Mouse (Mus musculus) left cerebral cortex, postnatal 10 days (tissue): ENCODE measurements around the gene Mcu. TPM values are rescaled to one million over a fixed set of nuclear protein-coding genes. Genes with fewer than 3 reads are reported as not detected.
A peak's percentile ranks its signal among the peaks of the same experiment; 100 is the strongest.

ENCODE experiments used
- DNase-seq, 2 experiments: peaks; one replicate each; pipeline ENCODE4 v3.0.0; 2021 to 2022; ENCODE audit warnings: low spot score in 2 of 2, mixed read lengths in 1 of 2; ENCODE audit errors: extremely low spot score in 1 of 2
- intact Hi-C: fragments of 180-260 bp; cut with DNase I; formaldehyde crosslinking; loops from one replicate; pipeline ENCODE4 v1.15.1; 2025
- total RNA-seq, 2 experiments: library from RNA; stranded (reverse); gene quantifications; 2 replicates each; pipeline ENCODE4 v1.2.3; 2021

Gene Mcu
- total RNA-seq, 2 experiments from 2014 or later = 65.9 to 67.9 TPM

DNA sequence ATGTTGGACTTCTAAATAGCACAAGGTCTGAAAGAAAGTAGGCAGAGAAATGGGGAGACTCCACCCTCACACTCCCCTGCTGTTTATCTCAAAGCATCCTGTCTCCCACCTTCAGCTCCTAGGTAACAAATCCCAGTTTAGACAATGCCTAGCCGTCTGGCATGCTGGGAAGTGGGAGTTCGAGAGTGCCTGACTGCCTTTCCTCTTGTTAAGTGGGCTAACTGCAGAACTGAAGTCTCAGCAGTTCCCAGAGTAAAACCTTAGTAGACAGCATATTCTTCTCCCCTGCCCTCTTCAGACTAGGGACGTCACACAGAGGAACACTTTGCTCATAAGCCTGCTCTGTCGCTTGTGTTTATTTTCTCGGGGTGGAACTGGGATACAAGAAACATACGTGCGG is 69.1 kb downstream of the Mcu start:
- intact Hi-C loops = no loop called here
- DNase-seq = no peak

DNA sequence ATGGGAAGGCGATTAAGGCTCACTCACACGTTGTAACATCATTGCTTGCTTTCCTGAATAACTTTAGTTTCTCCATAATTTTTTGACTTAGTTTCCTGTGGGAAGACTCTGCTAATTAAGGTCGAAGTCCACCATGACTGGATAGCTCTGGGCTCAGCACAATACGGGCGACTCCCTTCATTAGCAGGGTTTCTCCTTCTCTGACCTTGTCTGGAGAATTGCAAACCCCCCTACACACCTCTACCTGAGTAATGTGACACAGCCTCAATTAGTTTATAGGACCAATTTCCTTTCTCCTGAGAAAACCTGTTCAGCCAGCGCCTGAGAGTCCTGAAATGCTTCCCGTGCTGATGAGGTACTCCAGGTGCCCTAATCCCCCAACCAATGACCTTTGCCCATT is 71.3 kb downstream of the Mcu start:
- intact Hi-C loops = no loop called here
- DNase-seq = no peak

DNA sequence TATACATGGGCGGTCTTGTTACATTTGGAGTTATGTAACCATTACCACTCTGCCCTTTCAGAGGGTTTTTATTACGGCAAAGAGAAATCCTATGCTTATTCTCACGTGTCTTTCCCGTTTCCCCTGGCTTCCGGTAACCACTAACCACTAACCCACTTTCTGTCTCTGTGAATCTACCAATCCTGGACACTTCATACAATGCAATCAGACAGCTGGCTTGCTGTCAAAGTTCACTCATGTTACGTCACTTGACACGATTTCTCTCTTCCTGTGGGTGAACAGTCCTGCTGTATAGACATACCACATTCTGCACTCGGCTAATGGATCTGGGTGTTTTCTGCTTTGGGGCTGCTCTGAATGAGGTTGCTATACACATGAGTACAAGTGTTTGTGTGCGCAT is 73.1 kb downstream of the Mcu start:
- intact Hi-C loops = no loop called here
- no peak for DNase-seq

DNA sequence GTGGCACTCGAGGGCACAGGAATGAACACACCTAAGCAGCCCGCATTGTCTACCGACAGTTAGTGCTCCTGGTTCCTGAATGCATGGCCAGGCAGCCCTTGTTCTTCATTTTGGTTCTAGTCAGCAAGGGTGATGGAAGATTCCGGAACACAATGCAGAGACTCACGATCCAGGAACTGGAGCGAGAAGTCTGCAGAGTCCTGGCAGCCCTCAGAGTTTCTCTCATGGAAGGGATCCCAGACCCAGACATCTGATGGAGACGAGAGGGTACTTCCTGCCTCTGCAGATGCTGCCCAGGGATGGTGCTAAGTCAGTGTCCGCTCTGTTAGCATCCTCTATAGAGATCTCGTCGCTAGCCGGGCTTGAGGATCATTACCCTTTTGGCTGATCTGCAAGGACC is 75.0 kb downstream of the Mcu start:
- intact Hi-C loops = no loop called here
- no peak for DNase-seq

DNA sequence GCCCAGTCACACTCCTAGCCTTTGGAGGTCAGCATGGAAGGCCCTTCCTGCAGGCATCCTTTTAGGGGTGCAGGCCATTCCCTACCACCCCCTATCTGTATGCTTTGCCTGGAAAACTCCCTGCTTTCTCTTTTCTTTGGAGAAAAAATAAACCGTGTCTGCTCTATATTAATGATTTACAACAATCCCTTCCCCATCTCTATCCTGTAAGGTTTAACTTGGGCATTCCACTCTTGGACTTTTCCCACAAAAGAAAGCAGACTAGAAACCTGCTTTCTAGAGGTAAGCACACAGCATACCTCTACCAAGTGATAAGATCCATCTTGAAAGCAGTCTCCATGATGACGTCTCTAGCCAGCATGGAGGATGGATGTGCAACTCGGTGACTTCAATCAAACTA is 75.9 kb downstream of the Mcu start:
- intact Hi-C loops = no loop called here

DNA sequence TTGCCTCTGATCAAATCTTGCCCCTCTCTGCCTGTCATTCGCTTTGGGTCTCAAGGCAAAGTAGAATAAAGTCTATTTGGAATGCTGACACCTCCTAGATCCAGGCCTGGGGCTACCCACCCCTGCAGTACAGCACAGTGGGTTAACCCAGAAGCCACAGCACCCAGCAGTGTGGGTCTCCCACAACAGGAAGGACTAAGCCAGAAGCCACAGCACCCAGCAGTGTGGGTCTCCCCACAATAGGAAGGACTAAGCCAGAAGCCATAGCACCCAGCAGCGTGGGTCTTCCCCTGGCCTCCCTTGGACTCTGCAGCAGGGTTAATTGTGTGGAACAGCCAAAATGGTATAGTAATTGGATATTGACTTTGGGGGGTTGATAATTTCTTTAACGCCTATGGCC is 76.4 kb downstream of the Mcu start:
- no peak for DNase-seq
- intact Hi-C loops = no loop called here

More for the DNA sequence above, 75.9 kb downstream of the Mcu start:
- no peak for DNase-seq

DNA sequence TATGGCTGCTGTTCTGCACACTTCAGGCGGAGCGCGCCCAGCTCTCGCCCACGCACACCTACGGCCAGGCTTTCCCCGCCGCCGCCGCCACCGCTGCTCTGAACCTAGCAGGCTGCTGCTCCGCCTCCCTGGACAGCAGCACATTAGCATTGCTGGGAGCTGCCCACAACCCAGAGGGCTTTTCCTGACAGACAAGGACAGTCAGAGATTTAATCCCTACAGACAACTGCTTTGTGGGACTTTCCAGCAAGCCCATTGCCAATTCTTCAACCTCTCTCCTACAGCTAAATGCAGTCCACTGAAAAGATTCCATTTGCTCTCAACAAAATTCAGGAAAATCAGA is 77.0 kb downstream of the Mcu start:
- intact Hi-C loops = no loop called here
- peak; percentile 31 to 81 for DNase-seq

DNA sequence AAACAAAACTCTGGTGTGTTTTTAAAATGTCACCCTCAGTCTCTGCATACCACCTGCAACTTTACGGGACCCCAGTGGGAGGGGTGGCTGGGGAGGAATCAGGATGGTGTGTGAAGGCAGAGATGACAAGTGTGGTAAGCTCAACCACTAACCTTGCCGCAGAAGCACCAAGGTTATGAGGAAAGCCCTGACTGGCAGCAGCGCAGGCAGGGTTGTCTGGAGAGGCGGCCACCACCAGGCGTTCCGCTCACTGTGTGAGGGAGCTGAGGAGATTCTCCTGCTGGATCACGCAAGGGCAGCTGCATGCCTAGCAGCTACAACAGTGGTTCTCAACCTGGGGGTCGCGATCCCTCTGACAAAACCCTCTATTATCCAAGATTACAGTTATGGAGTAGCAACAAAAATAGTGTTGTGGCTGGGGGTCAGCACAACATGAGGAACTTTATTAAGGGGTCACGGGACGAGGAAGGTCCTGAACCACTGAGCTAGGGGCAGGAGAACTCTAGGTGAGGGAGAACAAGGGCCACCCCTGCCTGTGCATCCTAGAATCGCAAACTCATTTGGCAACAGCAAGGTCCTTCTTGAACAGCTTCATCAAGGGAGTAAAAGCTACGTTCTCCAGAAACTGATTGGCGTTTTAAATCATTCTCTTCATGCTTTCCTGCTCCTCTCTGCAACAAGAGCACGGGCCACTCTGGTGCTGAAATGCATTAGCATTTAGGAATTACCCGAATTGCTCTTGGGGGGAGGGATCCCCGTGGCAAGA is 77.5 kb downstream of the Mcu start:
- intact Hi-C loops = no loop called here
- no peak for DNase-seq

DNA sequence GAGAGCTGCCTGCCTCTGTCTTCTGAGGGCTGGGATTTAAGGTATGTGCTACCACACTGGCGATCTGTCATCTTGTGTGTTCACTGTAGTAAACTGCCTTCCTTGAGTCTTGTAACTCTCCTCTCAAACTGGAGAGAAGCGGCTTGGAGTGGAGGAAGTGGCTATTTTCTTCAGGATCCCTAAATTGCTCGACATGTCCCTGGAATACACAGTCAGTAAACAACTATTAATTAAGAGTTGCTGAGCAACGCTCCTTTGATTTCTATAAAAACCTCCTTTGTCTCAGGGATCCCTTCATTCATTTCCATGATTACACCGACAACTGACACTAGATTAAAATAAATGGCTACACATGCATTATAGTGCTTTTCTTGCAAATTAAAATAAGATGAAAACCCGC is 78.4 kb downstream of the Mcu start:
- DNase-seq = peak in 1 of 2 experiments; percentile 15
- intact Hi-C loops = no loop called here

DNA sequence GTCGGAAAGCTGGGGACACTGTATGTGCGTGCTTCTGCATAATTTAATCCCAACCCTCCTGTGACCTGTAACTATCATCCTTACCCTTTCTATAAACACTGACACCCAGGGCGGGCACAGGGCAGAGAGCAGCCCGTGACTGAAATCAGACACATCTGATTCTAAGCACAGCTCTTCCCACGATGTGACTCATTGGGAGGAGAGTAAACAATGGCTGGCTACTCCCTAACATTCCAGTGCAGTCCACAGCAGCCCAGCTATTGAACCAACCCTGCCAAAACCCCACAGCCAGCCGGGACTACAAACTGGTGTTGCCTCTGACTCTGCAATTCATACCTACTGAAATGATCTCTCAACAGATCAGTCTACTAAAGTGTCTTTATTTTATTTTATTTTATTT is 78.9 kb downstream of the Mcu start:
- intact Hi-C loops = no loop called here

DNA sequence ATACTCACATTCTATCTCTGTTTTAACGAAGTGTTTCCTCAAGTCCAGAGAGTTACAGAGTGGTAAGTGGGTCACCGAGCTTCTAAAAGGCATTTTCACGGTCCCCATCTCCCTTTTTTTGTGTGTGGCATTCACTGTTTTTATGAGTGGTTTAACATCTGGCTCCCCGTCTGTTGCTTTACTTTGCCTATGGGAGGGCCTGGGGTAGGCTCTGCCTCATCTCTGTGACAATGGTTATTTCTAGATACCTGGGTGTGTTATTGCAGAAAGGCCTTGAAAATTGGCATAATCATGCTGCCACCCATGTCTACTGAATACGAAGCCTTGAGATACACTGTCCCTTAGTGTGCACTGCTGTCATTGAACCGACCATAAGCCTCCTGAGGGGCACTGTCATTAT is 84.2 kb downstream of the Mcu start:
- intact Hi-C loops = no loop called here
- DNase-seq = no peak

More for the DNA sequence above, 78.9 kb downstream of the Mcu start:
- no peak for DNase-seq

DNA sequence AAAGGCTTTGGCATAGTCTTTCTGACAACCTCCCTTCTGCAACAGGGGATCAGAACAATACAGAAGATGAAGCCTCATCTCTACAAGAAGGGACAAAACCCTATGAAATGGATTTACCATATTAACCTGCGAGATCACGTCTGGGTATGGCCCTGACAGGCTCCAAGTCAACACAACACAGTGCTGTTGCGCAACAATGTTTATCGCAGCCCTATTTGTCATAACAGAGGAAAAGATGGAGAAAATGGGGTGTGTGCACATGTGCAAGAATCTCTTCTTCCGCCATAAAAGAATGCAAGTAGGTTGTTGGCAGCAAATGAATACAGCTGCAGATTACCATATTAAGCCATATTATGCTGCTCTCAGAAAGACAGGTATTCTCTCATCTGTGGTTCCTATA is 88.7 kb downstream of the Mcu start:
- no peak for DNase-seq

DNA sequence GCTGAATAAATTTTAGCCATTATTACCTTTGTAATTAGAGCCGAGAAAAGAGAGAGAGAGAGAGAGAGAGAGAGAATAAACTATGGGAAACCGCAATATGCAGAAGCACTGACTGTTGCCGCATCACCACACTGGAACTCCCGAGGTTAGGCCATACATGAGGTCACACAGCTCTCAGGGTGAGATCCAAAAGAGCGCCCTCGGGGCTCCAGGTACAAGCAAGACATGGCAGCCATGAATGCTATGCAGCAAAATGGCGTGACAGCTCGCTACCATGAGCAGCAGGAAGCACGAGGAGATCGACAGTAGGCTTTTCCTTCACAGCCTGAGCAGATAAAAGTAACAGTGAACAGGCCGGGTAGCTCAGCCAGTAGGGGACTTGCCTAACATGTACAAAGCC is 89.2 kb downstream of the Mcu start:
- DNase-seq = no peak
- intact Hi-C loops = no loop called here

More for the DNA sequence above, 88.7 kb downstream of the Mcu start:
- intact Hi-C loops = no loop called here

DNA sequence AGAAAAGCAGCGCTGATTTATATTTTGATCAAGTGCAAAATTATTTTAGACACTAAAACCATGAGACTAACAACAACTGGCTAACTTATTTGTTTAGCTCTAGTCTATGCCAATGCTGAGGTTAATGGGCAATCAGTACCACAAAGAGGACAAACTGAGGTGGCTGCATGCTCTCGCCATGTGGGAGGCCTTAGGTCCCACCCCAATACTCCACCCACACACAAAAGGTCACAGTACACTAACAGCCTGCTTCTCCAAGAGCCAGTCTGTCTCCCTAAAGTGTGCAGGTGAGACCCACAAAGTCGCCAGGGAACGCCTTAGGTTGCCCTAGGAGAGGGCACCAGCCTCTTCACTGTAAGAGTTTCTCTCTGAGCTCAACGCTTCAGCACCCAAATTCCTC is 91.8 kb downstream of the Mcu start:
- no peak for DNase-seq
- intact Hi-C loops = no loop called here

DNA sequence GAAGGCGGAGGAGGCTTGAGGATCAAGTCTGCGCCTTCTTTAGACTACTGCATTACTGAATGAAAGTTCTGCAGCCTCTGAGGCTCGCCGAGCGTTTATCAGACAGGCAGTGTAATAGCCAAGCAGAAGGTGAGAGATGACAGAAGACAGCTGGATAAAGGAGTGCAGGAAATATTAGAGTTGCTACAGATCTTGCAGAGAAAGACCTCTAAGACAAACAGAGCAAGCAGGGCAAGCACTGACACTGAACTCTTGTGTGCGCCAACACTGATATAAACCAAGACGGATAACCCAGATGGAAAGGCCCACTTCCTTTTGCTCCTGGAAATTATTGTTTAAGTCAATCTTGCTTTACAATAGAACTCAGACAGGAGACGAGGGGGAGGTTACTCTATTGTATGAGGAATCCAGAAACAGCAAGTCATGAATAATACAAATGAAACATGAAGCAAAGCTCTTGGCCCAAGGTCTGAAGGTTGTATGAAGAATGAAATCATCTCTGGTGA is 92.6 kb downstream of the Mcu start:
- intact Hi-C loops = no loop called here
- DNase-seq = no peak

DNA sequence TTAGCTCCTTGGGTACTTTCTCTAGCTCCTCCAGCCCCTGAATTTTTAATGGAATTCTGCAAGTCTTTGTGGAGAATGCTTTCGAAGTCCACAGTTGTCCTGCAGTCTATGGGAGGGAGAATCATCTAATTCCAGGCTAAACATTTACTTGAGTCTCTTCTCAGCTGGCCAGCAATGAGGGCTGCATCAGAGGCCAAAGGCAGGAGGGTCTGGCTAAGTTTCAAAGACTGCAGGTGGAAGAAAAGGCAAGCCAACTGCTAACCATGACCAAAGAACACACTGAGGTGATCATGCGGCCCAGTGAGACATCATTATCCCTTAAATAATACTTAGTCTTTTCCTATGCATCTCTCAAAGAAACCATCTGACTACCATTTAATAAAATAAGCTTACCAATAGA is 95.8 kb downstream of the Mcu start:
- intact Hi-C loops = no loop called here
- no peak for DNase-seq

DNA sequence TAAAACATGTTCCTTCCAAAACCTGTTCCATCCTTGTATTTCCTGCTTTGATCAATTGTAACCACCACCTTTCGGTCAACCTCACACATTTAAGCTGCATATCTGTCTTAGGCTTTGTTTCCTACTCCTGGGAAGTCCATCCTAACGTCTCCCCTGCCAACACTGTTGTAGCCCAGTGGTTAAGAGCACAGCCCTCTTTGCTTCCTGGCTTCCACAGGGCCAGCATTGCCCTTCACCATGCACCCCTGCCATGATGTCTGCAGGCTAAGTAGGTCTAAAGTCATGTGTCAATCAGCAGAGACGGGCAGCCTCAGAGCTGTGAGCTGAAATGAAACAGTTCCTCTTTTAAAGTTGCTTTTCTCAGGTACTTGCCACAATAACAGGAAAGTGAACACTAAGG is 97.1 kb downstream of the Mcu start:
- intact Hi-C loops = no loop called here
- DNase-seq = no peak

DNA sequence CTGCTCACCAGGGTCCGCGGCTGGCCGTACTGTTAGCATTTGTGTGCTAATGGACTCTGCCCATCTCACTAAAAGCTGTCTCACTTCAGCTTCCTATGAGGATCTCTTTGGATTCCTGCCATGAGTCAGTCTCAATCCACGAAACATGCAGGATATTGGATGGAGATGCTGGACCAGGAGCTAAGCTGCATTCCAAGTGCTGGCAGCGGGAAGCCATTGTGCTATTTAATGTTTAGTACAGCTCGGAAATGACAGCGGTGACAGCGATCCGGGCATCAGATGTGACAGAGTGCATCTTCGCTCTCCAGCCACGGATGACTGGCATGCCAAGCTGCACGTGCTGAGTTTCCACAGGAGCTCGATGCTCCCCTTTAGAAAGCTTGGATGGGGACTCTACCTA is 99.3 kb downstream of the Mcu start:
- no peak for DNase-seq
- intact Hi-C loops = no loop called here

DNA sequence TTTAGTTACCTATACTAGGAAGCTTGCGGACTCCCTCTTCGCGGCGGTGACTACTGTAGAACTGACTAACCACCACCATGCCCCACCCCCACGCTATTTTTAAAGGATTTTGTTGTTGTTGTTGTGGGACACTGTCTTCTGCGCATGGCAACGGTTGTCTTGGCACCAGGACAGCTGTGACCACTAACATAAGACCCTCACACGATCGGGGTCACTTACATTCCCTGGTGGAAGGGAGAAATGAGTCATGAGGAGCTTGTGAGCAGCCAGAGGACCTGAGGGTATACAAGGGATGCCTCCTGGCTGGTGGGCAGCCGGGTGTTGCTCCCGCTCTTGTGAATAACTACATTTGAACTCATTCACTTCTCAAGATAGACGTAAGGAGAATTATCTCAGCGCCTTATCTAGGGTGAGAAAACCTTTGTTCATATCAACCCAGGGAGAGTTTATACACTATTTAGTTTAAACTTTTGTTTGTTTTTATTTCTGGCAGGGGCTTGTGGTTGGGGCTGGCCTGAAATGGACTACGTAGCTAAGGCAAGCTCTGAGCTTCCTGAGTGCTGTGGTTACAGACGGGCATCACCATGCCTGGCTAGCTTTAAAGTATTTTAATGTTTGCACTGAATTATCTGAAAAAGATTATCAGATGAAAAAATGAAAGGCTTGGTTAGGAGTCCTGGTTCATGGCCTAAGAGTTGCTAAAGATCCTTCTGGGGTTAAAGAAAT is 101.6 kb downstream of the Mcu start:
- intact Hi-C loops = no loop called here
- no peak for DNase-seq

DNA sequence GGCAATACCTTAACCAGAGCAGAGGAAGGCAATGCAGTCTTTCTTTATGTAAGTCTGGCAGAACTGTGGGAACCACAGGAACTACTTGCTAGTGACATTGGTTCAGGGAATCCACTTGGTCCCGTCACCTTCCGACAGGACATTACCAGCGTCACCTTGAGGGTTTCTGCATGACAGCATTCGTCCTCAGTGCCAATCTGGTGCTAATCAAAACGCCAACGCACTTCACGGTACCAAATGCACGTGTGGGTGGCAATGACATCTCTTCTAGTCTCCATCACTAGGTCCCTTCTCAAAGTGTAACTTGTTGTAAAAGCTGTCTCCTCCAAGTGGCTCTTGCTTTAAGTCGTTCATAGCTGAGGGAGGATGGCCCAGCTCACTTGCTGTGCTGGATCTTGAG is 104.3 kb downstream of the Mcu start:
- no peak for DNase-seq
- intact Hi-C loops = no loop called here
